Mouse (Mus musculus) liver, embryonic 16.5 days (tissue): ENCODE results near the gene Eaf1. TPM values are rescaled to one million over a fixed set of nuclear protein-coding genes. Genes with fewer than 3 reads are reported as not detected.

Experiments used
- ATAC-seq: fragments of 200-750 bp; cut with Nextera tagmentation; 2 replicates; pipeline ENCODE4 v1.8.0; 2017; ENCODE audit warnings: low read depth, mild to moderate bottlenecking, moderate number of reproducible peaks, moderate library complexity
- H3K27ac ChIP-seq: fragments of 300-500 bp; sonication (generic); 2 replicates; pipeline ENCODE4 v1.5.1; 2014; ENCODE audit warnings: mild to moderate bottlenecking, low read length
- H3K27me3 ChIP-seq: fragments of 300-500 bp; sonication (generic); 2 replicates; pipeline ENCODE4 v1.6.1; 2014; ENCODE audit warnings: low read depth, low read length, mixed read lengths; ENCODE audit not compliant: control insufficient read depth, insufficient read depth
- H3K36me3 ChIP-seq: fragments of 300-500 bp; sonication (generic); 2 replicates; pipeline ENCODE4 v1.6.1; 2014; ENCODE audit warnings: mild to moderate bottlenecking; ENCODE audit not compliant: control insufficient read depth, insufficient read depth
- H3K4me1 ChIP-seq: fragments of 300-500 bp; sonication (generic); 2 replicates; pipeline ENCODE4 v1.6.1; 2014; ENCODE audit warnings: low read depth, low read length, mixed read lengths; ENCODE audit not compliant: control insufficient read depth
- H3K4me2 ChIP-seq: fragments of 300-500 bp; sonication (generic); 2 replicates; pipeline ENCODE4 v1.6.1; 2014; ENCODE audit warnings: low read depth, low read length, mixed read lengths
- H3K4me3 ChIP-seq: fragments of 300-500 bp; sonication (generic); 2 replicates; pipeline ENCODE4 v1.5.1; 2014; ENCODE audit warnings: low read depth, mild to moderate bottlenecking, low read length
- H3K9ac ChIP-seq: fragments of 300-500 bp; sonication (generic); 2 replicates; pipeline ENCODE4 v1.6.1; 2014; ENCODE audit warnings: low read depth, low read length
- H3K9me3 ChIP-seq: fragments of 300-500 bp; sonication (generic); replicated peaks from 2 replicates; pipeline ENCODE4 v1.6.1; 2016; ENCODE audit warnings: low read length; ENCODE audit not compliant: control insufficient read depth
- WGBS: fragments of 180-500 bp; shearing (Covaris S2); extraction: QIAGEN DNeasy Blood & Tissue Kit; methylation state at CpG from one replicate; pipeline ENCODE4 v1.1.7; 2014; ENCODE audit not compliant: insufficient replicate concordance; 5-methylcytosine and 5-hydroxymethylcytosine counted together
- polyA plus RNA-seq: library from polyadenylated mRNA; unstranded; fragments of >200 nt; fragmentation: Nextera tagmentation; extraction: Ambion mirVana; gene quantifications from 2 replicates; pipeline ENCODE4 v1.2.1, GENCODE M21; 2015

The Eaf1 gene
- polyA plus RNA-seq, 1 experiment from 2014 or later: 20.8 TPM

- no peak for ATAC-seq
- Histone ChIP-seq H3K27me3 (no peaks in the 10 kb centered on the region), H3K4me2 (no peak overlapping the region), H3K9ac (no peak overlapping the region), H3K27ac (no peak overlapping the region), H3K4me3 (no peak overlapping the region), H3K9me3 (no peaks in the 10 kb centered on the region), H3K4me1 (no peaks in the 10 kb centered on the region), H3K36me3 (no peaks in the 10 kb centered on the region)
- WGBS: 56% methylated on average over 9 of the region's 9 CpGs
Measured at GRCm38 (mm10) chr14:31556526-31557260, 62.5 kb downstream of the Eaf1 start.

DNA sequence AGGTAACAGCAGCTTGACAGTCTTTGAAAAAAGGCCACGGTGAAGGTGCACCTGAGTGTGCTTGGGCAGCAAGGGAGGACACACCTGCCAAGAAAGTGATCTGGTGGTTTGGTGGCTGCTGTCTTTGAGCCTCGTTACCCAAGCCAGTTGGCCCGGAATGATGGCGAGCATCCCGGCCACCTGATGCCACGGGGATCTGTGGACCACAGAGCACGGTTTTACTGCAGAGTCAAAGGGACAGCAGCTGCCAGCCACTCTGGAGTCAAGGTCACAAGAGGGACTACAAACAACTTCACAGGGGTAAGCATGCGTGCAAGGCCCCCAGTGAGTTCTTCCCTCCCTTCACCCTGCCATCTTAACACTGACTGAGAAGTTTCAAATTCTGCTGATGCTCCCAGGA, 63.1 kb downstream of the Eaf1 start:
- Histone ChIP-seq H3K4me3 (no peak overlapping the region), H3K9ac (no peak overlapping the region), H3K27ac (no peak overlapping the region), H3K36me3 (no peaks in the 10 kb centered on the region), H3K9me3 (no peaks in the 10 kb centered on the region), H3K4me2 (no peak overlapping the region), H3K27me3 (no peaks in the 10 kb centered on the region), H3K4me1 (no peaks in the 10 kb centered on the region)
- 71% methylated on average over 8 of the region's 8 CpGs for WGBS
- no peak for ATAC-seq

DNA sequence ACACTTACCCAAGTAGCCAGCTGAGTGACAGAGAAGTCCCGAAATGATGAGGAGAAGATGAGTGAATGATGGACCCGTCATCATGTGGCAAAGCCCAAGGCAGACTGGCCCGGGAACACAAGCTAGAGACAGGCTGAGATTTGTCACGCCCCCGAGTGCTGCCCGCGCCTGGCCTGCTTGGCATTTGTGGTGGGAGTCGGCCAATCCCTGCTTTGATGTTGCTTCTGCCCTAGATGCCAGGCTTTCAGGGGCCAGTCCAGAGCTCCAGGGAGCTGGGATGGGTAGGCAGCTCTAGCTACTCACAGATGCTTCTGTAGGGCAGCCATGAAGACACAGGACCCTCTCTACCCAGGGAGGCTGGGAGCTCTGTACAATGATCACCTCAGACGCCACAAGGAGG, 63.6 kb downstream of the Eaf1 start:
- H3K27me3 ChIP-seq: no peaks in the 10 kb centered on the region
- H3K36me3 ChIP-seq: no peaks in the 10 kb centered on the region
- WGBS: 62% methylated on average over 9 of the region's 9 CpGs
- H3K27ac ChIP-seq: no peak overlapping the region
- H3K4me3 ChIP-seq: no peak overlapping the region
- H3K4me1 ChIP-seq: no peaks in the 10 kb centered on the region
- no peak overlapping the region for H3K4me2 ChIP-seq
- no peak for ATAC-seq
- H3K9ac ChIP-seq: no peak overlapping the region
- no peaks in the 10 kb centered on the region for H3K9me3 ChIP-seq

DNA sequence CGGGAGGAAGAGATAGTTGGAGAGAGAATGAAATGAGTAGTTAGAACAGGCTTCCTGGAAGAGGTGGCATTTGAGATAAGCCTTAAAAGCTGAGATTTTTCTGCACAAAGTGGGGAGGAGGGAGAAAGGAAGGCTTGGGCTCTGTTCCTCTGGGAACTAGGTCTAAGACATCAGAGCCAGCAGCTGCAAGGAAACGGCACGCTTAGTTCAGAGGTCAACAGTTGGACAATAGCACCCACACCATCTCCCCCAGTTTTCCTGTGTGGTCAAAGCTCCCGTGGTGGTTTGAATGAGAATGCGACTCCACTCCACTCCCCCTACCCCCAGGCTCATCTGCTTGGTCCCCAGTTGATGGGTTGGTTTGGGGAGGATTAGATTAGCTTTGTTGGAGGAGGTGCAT, 65.0 kb downstream of the Eaf1 start:
- WGBS: 33% methylated on average over 5 of the region's 5 CpGs
- H3K4me1 ChIP-seq: no peaks in the 10 kb centered on the region

More for the DNA sequence above, 65.0 kb downstream of the Eaf1 start:
- Histone ChIP-seq H3K27ac (no peak overlapping the region), H3K27me3 (no peaks in the 10 kb centered on the region), H3K36me3 (no peaks in the 10 kb centered on the region), H3K9me3 (no peaks in the 10 kb centered on the region), H3K4me2 (no peak overlapping the region), H3K4me3 (no peak overlapping the region), H3K9ac (no peak overlapping the region)
- ATAC-seq: no peak

Other genes with a start within 250 kb of the Eaf1 start
- gene Phf7, start 243.1 kb upstream of the Eaf1 start, polyA plus RNA-seq: 6.1 and 6.3 TPM in 2 replicates
- gene Bap1, start 242.9 kb upstream of the Eaf1 start, polyA plus RNA-seq: 32.0 and 33.7 TPM in 2 replicates
- 0.07 and 0.14 TPM in 2 replicates for gene Dnah1, start 170.5 kb upstream of the Eaf1 start, polyA plus RNA-seq
- gene Capn7, start 157.8 kb upstream of the Eaf1 start, polyA plus RNA-seq: 15.0 and 15.2 TPM in 2 replicates
- 19.3 and 22.1 TPM in 2 replicates for gene Sh3bp5, start 58.3 kb upstream of the Eaf1 start, polyA plus RNA-seq
- gene Mettl6, start 641 bp downstream of the Eaf1 start, polyA plus RNA-seq: 23.7 and 25.2 TPM in 2 replicates
- gene Colq, start 96.9 kb downstream of the Eaf1 start, polyA plus RNA-seq: 0.29 and 0.48 TPM in 2 replicates
- gene Gm49387, start 146.5 kb downstream of the Eaf1 start, polyA plus RNA-seq: 2.1 and 5.1 TPM in 2 replicates
- 13.0 and 15.4 TPM in 2 replicates for gene Btd, start 146.6 kb downstream of the Eaf1 start, polyA plus RNA-seq
- gene Hacl1, start 146.9 kb downstream of the Eaf1 start, polyA plus RNA-seq: 15.9 and 16.1 TPM in 2 replicates